Mouse (Mus musculus) testis, adult 2 months (tissue): ENCODE measurements around the gene Nupl1. TPM values are rescaled to one million over a fixed set of nuclear protein-coding genes. Genes with fewer than 3 reads are reported as not detected.

Experiments
- H3K27ac ChIP-seq: fragments of 200-500 bp; 2 replicates; pipeline ENCODE4 v1.5.1; 2012; ENCODE audit warnings: low read depth, low read length; ENCODE audit not compliant: control insufficient read depth, insufficient read depth
- H3K27me3 ChIP-seq: fragments of 200-500 bp; 2 replicates; pipeline ENCODE4 v1.6.1; 2012; ENCODE audit warnings: mild to moderate bottlenecking, low read length, moderate library complexity; ENCODE audit not compliant: control insufficient read depth, insufficient read depth
- H3K36me3 ChIP-seq: fragments of 200-500 bp; 2 replicates; pipeline ENCODE4 v1.6.1; 2012; ENCODE audit warnings: mild to moderate bottlenecking, low read length; ENCODE audit not compliant: control insufficient read depth, insufficient read depth
- H3K4me1 ChIP-seq: fragments of 200-500 bp; 2 replicates; pipeline ENCODE4 v1.6.1; 2012; ENCODE audit warnings: low read length; ENCODE audit not compliant: control insufficient read depth, insufficient read depth
- H3K4me3 ChIP-seq: fragments of 200-500 bp; 2 replicates; pipeline ENCODE4 v1.5.1; 2012; ENCODE audit warnings: low read depth, mild to moderate bottlenecking, low read length, moderate library complexity, mixed read lengths; ENCODE audit not compliant: control insufficient read depth
- CTCF ChIP-seq: fragments of 200-500 bp; IDR thresholded peaks from 2 replicates; pipeline ENCODE4 v1.5.1; 2012; ENCODE audit warnings: low read depth, mild to moderate bottlenecking, inconsistent platforms, low read length, moderate library complexity; ENCODE audit not compliant: control insufficient read depth, insufficient read depth, insufficient replicate concordance
- POLR2A ChIP-seq: fragments of 200-500 bp; IDR thresholded peaks from 2 replicates; pipeline ENCODE4 v1.6.1; 2012; ENCODE audit warnings: low read depth, mild to moderate bottlenecking, inconsistent platforms, low read length, moderate library complexity; ENCODE audit not compliant: control insufficient read depth
- polyA plus RNA-seq: library from polyadenylated mRNA; depleted of rRNA; stranded (reverse); fragments of >200 nt; gene quantifications from 2 replicates; pipeline ENCODE4 v1.2.3, GENCODE M21; 2012

Nupl1 gene
- polyA plus RNA-seq, 1 experiment, result 1.1 TPM

DNA sequence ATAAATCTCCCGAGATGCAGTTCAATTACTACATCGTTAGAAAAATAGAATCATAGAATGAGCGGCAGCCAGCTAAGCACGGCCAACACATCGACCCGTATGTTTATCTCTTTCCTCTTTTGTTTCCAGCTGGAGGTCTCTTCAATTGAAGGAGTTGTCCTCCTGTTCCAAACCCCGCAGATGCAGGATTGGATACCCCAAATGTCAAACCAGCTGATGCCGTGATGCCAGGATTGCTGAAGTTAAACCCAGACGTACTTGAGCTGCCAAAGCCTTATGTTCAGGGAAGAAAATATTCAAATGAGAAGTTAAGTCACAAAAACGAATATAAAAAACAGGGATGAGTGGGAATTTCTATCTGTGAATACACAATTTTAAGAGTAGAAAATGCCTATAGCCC, 31.3 kb downstream of the Nupl1 start:
- H3K4me3 ChIP-seq, result no peak overlapping the region
- peaks cover 6% of the 10 kb centered on the region for H3K36me3 ChIP-seq
- H3K27me3 ChIP-seq, result no peaks in the 10 kb centered on the region
- no peak overlapping the region for H3K27ac ChIP-seq
- TF ChIP-seq POLR2A, result no peak
- no peak for TF ChIP-seq CTCF
- H3K4me1 ChIP-seq, result no peaks in the 10 kb centered on the region

DNA sequence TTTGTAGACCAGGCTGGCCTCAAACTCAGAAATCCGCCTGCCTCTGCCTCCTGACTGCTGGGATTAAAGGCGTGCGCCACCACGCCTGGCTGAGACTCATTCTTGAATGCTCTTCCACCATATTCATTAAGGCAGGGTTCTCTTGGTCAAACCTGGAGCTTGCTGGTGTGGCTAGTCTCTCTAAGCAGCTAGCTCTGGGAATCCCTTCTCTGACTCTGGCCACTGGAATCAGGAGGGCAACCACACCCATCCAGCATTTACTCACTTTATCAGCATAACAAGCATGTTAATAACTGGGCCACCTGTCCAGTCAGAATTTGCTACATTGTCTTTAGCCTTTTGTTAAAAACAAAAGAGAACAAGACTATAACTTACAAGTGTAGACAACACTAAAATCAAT, 33.6 kb downstream of the Nupl1 start:
- no peaks in the 10 kb centered on the region for H3K27me3 ChIP-seq
- H3K4me3 ChIP-seq, result no peak overlapping the region
- TF ChIP-seq POLR2A (no peak), CTCF (no peak)
- no peaks in the 10 kb centered on the region for H3K4me1 ChIP-seq
- H3K36me3 ChIP-seq, result peaks cover 6% of the 10 kb centered on the region
- no peak overlapping the region for H3K27ac ChIP-seq

DNA sequence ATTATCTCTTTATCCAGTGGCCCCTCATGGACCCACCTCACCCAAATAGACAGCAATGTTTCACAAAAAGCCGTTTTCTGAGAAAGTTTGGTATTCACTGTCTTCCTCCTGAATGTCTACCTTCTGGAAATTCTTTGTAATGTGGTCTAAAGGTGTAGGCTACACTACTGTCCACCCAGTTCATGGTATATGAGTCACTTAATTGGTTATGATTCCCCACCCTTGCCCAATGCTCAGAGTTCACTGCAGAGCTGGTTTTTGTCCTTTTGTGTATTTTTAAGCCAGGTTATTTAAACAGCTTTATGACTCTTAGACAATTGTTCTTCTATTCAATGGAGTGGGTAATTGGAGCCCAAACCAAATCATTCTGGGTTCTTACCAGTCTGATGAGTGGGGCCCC, 35.1 kb downstream of the Nupl1 start:
- TF ChIP-seq CTCF, result no peak
- no peak for TF ChIP-seq POLR2A
- H3K36me3 ChIP-seq, result peaks cover 3% of the 10 kb centered on the region
- H3K27me3 ChIP-seq, result no peaks in the 10 kb centered on the region
- no peak overlapping the region for H3K4me3 ChIP-seq
- no peak overlapping the region for H3K27ac ChIP-seq
- no peaks in the 10 kb centered on the region for H3K4me1 ChIP-seq

DNA sequence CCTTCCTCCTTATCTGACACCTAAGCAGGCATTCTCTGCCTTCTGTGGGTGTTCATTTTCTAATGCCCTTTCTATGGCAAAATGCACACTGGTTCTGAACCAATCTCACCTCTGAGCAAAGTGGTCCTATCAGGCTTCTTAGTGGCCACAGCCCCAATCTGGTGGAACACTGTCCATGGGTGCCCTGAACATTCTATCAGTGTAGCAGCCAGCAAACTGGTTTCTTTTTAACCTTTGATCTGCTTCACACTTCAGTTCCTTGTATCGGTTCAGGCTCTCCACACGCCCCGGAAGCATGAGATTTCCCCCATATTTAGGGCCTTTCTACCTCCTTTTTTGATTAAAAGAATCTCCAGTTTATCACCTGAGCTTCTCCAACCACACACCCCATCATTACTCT, 36.2 kb downstream of the Nupl1 start:
- Histone ChIP-seq H3K36me3 (peaks cover 2% of the 10 kb centered on the region), H3K27ac (no peak overlapping the region), H3K4me3 (no peak overlapping the region), H3K27me3 (no peaks in the 10 kb centered on the region), H3K4me1 (no peaks in the 10 kb centered on the region)
- TF ChIP-seq POLR2A (no peak), CTCF (no peak)

DNA sequence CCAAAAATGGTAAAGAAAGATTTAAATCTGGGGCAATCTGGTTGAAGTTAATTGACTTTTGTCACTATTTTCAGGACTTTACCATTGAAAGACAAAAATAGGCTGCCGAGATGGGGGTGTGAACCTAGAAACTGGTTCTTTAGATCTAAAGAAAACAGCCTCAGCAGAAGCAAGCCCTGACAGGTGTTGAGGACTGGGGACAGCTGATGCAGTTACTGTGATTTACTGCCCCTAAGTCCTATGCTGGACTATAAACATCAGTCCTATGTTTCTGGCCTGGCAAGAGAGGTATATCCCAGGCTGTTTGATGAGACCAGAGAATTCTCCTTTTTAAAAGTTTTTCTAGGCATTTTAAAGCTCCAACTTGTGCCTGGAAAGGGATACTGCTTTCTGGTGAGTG, 37.2 kb downstream of the Nupl1 start:
- no peak for TF ChIP-seq CTCF
- no peak for TF ChIP-seq POLR2A
- no peak overlapping the region for H3K4me3 ChIP-seq
- no peaks in the 10 kb centered on the region for H3K36me3 ChIP-seq
- H3K27ac ChIP-seq, result no peak overlapping the region
- no peaks in the 10 kb centered on the region for H3K4me1 ChIP-seq
- no peaks in the 10 kb centered on the region for H3K27me3 ChIP-seq

DNA sequence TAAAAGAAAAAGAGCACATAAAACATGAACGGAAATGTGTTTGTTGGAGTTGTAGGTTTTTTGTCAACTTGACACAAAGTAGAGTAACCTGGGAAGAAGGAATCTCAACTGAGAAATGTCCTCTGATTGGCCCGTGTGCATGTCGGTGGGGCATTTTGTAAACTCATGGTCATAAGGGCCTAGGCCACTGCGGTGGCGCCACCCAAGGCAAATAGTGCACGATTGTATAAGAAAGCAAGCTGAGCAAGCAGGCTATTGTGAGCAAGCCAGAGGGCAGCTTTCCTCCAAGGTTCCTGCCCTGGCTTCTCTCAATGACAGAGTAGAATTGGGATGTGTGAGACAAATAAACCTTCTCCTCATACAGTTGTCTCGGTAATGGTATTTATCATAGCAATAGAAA, 42.1 kb downstream of the Nupl1 start:
- TF ChIP-seq CTCF (no peak), POLR2A (no peak)
- Histone ChIP-seq H3K4me1 (no peaks in the 10 kb centered on the region), H3K36me3 (no peaks in the 10 kb centered on the region), H3K27ac (no peak overlapping the region), H3K27me3 (no peaks in the 10 kb centered on the region), H3K4me3 (no peak overlapping the region)

DNA sequence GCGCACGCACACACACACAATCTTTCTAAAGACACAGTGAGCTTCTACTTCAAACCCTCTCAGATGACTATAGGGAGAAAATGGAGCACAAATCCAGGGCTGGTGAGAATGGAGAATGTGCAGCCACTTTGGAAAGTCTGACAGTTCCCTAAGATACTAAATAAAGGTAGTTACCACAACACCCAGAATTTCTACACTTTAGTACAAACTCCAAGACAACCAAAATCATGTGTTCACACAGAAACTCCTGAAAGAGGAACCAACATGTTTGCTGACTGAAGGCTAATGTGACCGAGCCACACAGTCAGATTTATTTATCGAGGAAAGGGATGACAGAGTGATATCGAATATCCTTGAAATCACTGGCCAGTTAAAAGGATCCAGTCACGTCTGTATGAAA, 46.2 kb downstream of the Nupl1 start:
- Histone ChIP-seq H3K4me1 (no peaks in the 10 kb centered on the region), H3K27ac (no peak overlapping the region), H3K36me3 (no peaks in the 10 kb centered on the region), H3K27me3 (no peaks in the 10 kb centered on the region), H3K4me3 (no peak overlapping the region)
- TF ChIP-seq POLR2A (no peak), CTCF (no peak)

DNA sequence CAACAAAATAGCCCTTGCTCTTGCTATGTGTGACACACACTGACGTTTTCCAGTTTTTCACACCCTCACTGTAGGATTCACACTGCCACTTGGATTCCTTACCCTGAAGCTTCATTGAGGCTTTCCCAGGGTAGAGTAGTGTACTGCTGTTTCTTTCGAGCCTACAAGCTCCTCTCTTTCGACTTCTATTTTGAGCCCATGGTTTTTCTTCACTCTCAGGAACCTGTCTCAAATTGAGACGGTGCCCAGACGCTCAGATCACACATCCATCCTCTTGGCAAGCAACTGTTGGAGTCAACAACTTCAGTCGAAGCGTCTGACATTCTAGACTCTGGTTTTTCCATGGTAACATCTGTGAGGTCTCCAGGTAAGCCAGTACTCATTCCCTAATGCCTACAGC, 54.3 kb downstream of the Nupl1 start, which contains the start of gene Atp8a2:
TSS of gene Atp8a2 (minus strand) at position 296 of the 400 bp plus-strand sequence.
- Histone ChIP-seq H3K4me1 (no peaks in the 10 kb centered on the region), H3K27ac (0 out of 2 replicates have a peak within 1 kb of the TSS, but pooled peaks have one; percentile 12)
- no peak for TF ChIP-seq CTCF
- no peak for TF ChIP-seq POLR2A

More for the DNA sequence above, 54.3 kb downstream of the Nupl1 start, which contains the start of gene Atp8a2:
- Histone ChIP-seq H3K27me3 (no peaks in the 10 kb centered on the region), H3K36me3 (no peaks in the 10 kb centered on the region), H3K4me3 (peak within 1 kb of the TSS; percentile 74)
